Comparison of ENCODE assay signal across 29 mouse cellular contexts in genomic region chr8:111613181-111613580, GRCm38 (mm10). TPM values are rescaled to one million over a fixed set of nuclear protein-coding genes. Genes with fewer than 3 reads are reported as not detected.
DNase-seq lines count a peak whose midpoint lies in the region; ATAC-seq and TF ChIP-seq lines count a peak whose summit lies in the region.
"Had no signal": no experiment of that assay in that cellular context is flagged by ENCODE, and none has a peak within 500 bp of the region (broad histone marks: within the 10 kb centered on the region; RNA-seq: fewer than 3 reads in every experiment).

No protein-coding gene starts in this region.

- no peaks in the 10 kb centered on the region for H3K27me3 ChIP-seq in heart, postnatal 0 days (ENCODE audit: control insufficient read depth, insufficient read depth, low read length)
- no peaks in the 10 kb centered on the region for H3K27me3 ChIP-seq in ES-Bruce4 (ENCODE audit: control insufficient read depth, insufficient read depth, low read length, poor library complexity, severe bottlenecking)
- no peaks in the 10 kb centered on the region for H3K27me3 ChIP-seq in stomach, embryonic 16.5 days (ENCODE audit: control insufficient read depth, insufficient read depth, low read length)
- H3K27me3 ChIP-seq in forebrain, embryonic 10.5 days (ENCODE audit: poor library complexity, severe bottlenecking) = no peaks in the 10 kb centered on the region
- no peaks in the 10 kb centered on the region for H3K27me3 ChIP-seq in midbrain, embryonic 14.5 days (ENCODE audit: control insufficient read depth, insufficient read depth, low read length)
- H3K27me3 ChIP-seq: CH12.LX; embryonic facial prominence, embryonic 12.5 days; forebrain, embryonic 12.5 days; heart, embryonic 15.5 days; limb, embryonic 15.5 days; lung, embryonic 15.5 days; neural tube, embryonic 13.5 days had no signal

- H3K4me2 ChIP-seq in heart, postnatal 0 days (ENCODE audit: low read depth, low read length) = no peak overlapping the region
- H3K4me2 ChIP-seq in stomach, embryonic 16.5 days (ENCODE audit: low read depth, low read length) = no peak overlapping the region
- H3K4me2 ChIP-seq in midbrain, embryonic 14.5 days (ENCODE audit: low read length) = no peak overlapping the region
- H3K4me2 ChIP-seq: embryonic facial prominence, embryonic 12.5 days; forebrain, embryonic 12.5 days; heart, embryonic 15.5 days; hindbrain, embryonic 14.5 days; limb, embryonic 15.5 days; lung, embryonic 15.5 days; neural tube, embryonic 13.5 days had no signal

- TF ChIP-seq EP300 in heart, postnatal 0 days (IDR thresholded peaks at IDR 0.05; ENCODE audit: low read depth) = no peak
- TF ChIP-seq EP300 in ES-Bruce4 (IDR thresholded peaks at IDR 0.05; ENCODE audit: insufficient read depth, low read depth, low read length) = peak; percentile 85

- H3K27ac ChIP-seq in heart, postnatal 0 days (ENCODE audit: low read depth) = 0 out of 2 replicates have a peak overlapping the region, but pooled peaks have one; percentile 25
- H3K27ac ChIP-seq in ES-Bruce4 (ENCODE audit: insufficient read depth, low read length) = peak overlapping the region; percentile 91
- H3K27ac ChIP-seq in stomach, embryonic 16.5 days (ENCODE audit: low read length) = peak overlapping the region; percentile 60; the same call in 1 of the 2 replicates
- H3K27ac ChIP-seq in forebrain, embryonic 10.5 days = no peak overlapping the region
- H3K27ac ChIP-seq in midbrain, embryonic 14.5 days (replicated peaks; ENCODE audit: low read depth, low read length) = no peak overlapping the region
- H3K27ac ChIP-seq: embryonic facial prominence, embryonic 12.5 days; forebrain, embryonic 12.5 days; heart, embryonic 15.5 days; hindbrain, embryonic 14.5 days; limb, embryonic 15.5 days; liver, embryonic 14.5 days; lung, embryonic 15.5 days; neural tube, embryonic 13.5 days had no signal

- TF ChIP-seq CTCF in heart, postnatal 0 days (IDR thresholded peaks at IDR 0.05; ENCODE audit: low read depth) = no peak
- no peak for TF ChIP-seq CTCF in ES-Bruce4 (IDR thresholded peaks at IDR 0.05; ENCODE audit: low read depth, low read length)

- peaks cover 11% of the 10 kb centered on the region for H3K36me3 ChIP-seq in heart, postnatal 0 days (replicated peaks; ENCODE audit: control insufficient read depth, insufficient read depth, low read length)
- no peaks in the 10 kb centered on the region for H3K36me3 ChIP-seq in ES-Bruce4 (ENCODE audit: control insufficient read depth, insufficient read depth, low read length, poor library complexity, severe bottlenecking)
- H3K36me3 ChIP-seq in stomach, embryonic 16.5 days (ENCODE audit: control insufficient read depth, insufficient read depth, low read length) = no peaks in the 10 kb centered on the region
- peaks cover 55% of the 10 kb centered on the region for H3K36me3 ChIP-seq in forebrain, embryonic 10.5 days (replicated peaks)
- H3K36me3 ChIP-seq in midbrain, embryonic 14.5 days (ENCODE audit: control insufficient read depth, insufficient read depth, low read length) = peaks cover 13% of the 10 kb centered on the region; the same call in 1 of the 2 replicates

- no peak for DNase-seq in heart, postnatal 0 days (ENCODE audit: low spot score)
- DNase-seq in heart, adult 8-10 months (ENCODE audit: low spot score) = no peak
- peak; percentile 94 for DNase-seq in ZHBTc4 (ENCODE audit: low read depth, low spot score)
- no peak for DNase-seq in forebrain, embryonic 10.5 days (ENCODE audit: extremely low spot score, low spot score)
- DNase-seq in midbrain, embryonic 14.5 days = no peak
- DNase-seq: adrenal gland, adult 8-10 months; B cell, adult 2 months; cerebellum, adult 11-12 months; cerebellum, postnatal 25 days; heart, postnatal 4 days; kidney, postnatal 25 days; left cerebral cortex, postnatal 4 days; lung, postnatal 4 days; thymus, postnatal 14 days had no signal

- peaks cover 4% of the 10 kb centered on the region; the same call in 1 of the 2 replicates for H3K4me1 ChIP-seq in heart, postnatal 0 days (ENCODE audit: control insufficient read depth, insufficient read depth)
- peaks cover 12% of the 10 kb centered on the region for H3K4me1 ChIP-seq in ES-Bruce4 (ENCODE audit: control insufficient read depth, insufficient read depth, low read length)
- peaks cover 13% of the 10 kb centered on the region for H3K4me1 ChIP-seq in stomach, embryonic 16.5 days (ENCODE audit: control insufficient read depth, insufficient read depth, low read length)
- no peaks in the 10 kb centered on the region for H3K4me1 ChIP-seq in forebrain, embryonic 10.5 days
- 0 out of 2 replicates have a peak, but pooled peaks cover 6% of the 10 kb centered on the region for H3K4me1 ChIP-seq in midbrain, embryonic 14.5 days (ENCODE audit: control insufficient read depth, insufficient read depth, low read length)

- ATAC-seq in heart, postnatal 0 days (ENCODE audit: insufficient read depth, low read depth) = 0 out of 2 replicates have a peak, but pooled peaks have one; percentile 36
- peak; percentile 69 for ATAC-seq in stomach, embryonic 16.5 days (ENCODE audit: insufficient read depth, low FRiP score)
- no peak for ATAC-seq in midbrain, embryonic 14.5 days (ENCODE audit: low FRiP score, low TSS enrichment)
- ATAC-seq: inflammation-experienced regulatory T-cells, adult 6 months; midbrain, embryonic 16.5 days had no signal

- H3K9ac ChIP-seq in heart, postnatal 0 days (replicated peaks; ENCODE audit: low read depth, low read length) = no peak overlapping the region
- H3K9ac ChIP-seq in ES-Bruce4 (ENCODE audit: low read depth, poor library complexity, severe bottlenecking) = no peak overlapping the region
- no peak overlapping the region for H3K9ac ChIP-seq in stomach, embryonic 16.5 days (ENCODE audit: low read length)
- no peak overlapping the region for H3K9ac ChIP-seq in midbrain, embryonic 14.5 days (replicated peaks; ENCODE audit: low read length)
- H3K9ac ChIP-seq: embryonic facial prominence, embryonic 12.5 days; forebrain, embryonic 12.5 days; heart, embryonic 15.5 days; hindbrain, embryonic 14.5 days; limb, embryonic 15.5 days; liver, embryonic 14.5 days; lung, embryonic 15.5 days; neural tube, embryonic 13.5 days had no signal

- WGBS in heart, postnatal 0 days = 73% methylated on average over 5 of the region's 5 CpGs
- 68% methylated on average over 5 of the region's 5 CpGs for WGBS in stomach, embryonic 16.5 days
- 92% methylated on average over 5 of the region's 5 CpGs for WGBS in forebrain, embryonic 10.5 days
- 85% methylated on average over 5 of the region's 5 CpGs for WGBS in midbrain, embryonic 14.5 days

- no peak for TF ChIP-seq POLR2A in ES-Bruce4 (IDR thresholded peaks at IDR 0.05; ENCODE audit: insufficient read depth, low read length)

- no peak overlapping the region for H3K4me3 ChIP-seq in heart, postnatal 0 days (ENCODE audit: low read depth, low read length)
- no peak overlapping the region for H3K4me3 ChIP-seq in ES-Bruce4 (ENCODE audit: low read depth, low read length)
- no peak overlapping the region for H3K4me3 ChIP-seq in stomach, embryonic 16.5 days (replicated peaks; ENCODE audit: low read length)
- H3K4me3 ChIP-seq in forebrain, embryonic 10.5 days = no peak overlapping the region
- H3K4me3 ChIP-seq in midbrain, embryonic 14.5 days (replicated peaks; ENCODE audit: low read depth, low read length) = no peak overlapping the region
- H3K4me3 ChIP-seq: embryonic facial prominence, embryonic 12.5 days; forebrain, embryonic 12.5 days; heart, embryonic 15.5 days; limb, embryonic 15.5 days; lung, embryonic 15.5 days; myocyte; neural tube, embryonic 13.5 days had no signal

- H3K9me3 ChIP-seq in heart, postnatal 0 days (replicated peaks; ENCODE audit: control insufficient read depth, low read length) = no peaks in the 10 kb centered on the region
- no peaks in the 10 kb centered on the region for H3K9me3 ChIP-seq in ES-Bruce4 (replicated peaks; ENCODE audit: control insufficient read depth, insufficient read depth, low read length, poor library complexity, severe bottlenecking)
- H3K9me3 ChIP-seq in stomach, embryonic 16.5 days (replicated peaks; ENCODE audit: control insufficient read depth, low read length) = no peaks in the 10 kb centered on the region
- no peaks in the 10 kb centered on the region for H3K9me3 ChIP-seq in forebrain, embryonic 10.5 days
- no peaks in the 10 kb centered on the region for H3K9me3 ChIP-seq in midbrain, embryonic 14.5 days (ENCODE audit: control insufficient read depth, low read length)
- H3K9me3 ChIP-seq: embryonic facial prominence, embryonic 12.5 days; forebrain, embryonic 12.5 days; heart, embryonic 15.5 days; limb, embryonic 15.5 days; lung, embryonic 15.5 days; neural tube, embryonic 13.5 days had no signal

RNA-seq across cellular contexts. Expression of gene Ldhd, which starts 17.0 kb away (rescaled TPM):
- 2.7 and 4.3 TPM in 2 replicates for total RNA-seq in heart, postnatal 0 days (2014; rRNA removed; ENCODE audit: low replicate concordance)
- 1.3 and 1.5 TPM in 2 replicates for polyA plus RNA-seq in heart, postnatal 0 days (2015; fragmentation: Nextera tagmentation; extraction: Ambion mirVana)
- total RNA-seq in heart, adult 8-10 months (2022) = 10 to 100 TPM; 48.8 to 58.2 (median 54.8) TPM
- 1.1 and 1.7 TPM in 2 replicates for polyA plus RNA-seq in ES-Bruce4 (2011; ENCODE audit: insufficient read depth, insufficient read length, low read depth, missing spikeins)
- 2.9 and 3.4 TPM in 2 replicates for polyA plus RNA-seq in stomach, embryonic 16.5 days (2015; fragmentation: Nextera tagmentation; extraction: Ambion mirVana)
- 0.14 TPM in 1 of 2 replicates, not detected in the other for polyA plus RNA-seq in forebrain, embryonic 10.5 days (2016; fragmentation: Nextera tagmentation; extraction: Ambion mirVana)
- polyA plus RNA-seq in midbrain, embryonic 14.5 days (2014; fragmentation: Nextera tagmentation; extraction: Ambion mirVana) = 0.45 and 0.69 TPM in 2 replicates
- total RNA-seq: granulocyte monocyte progenitor cell, adult 5-6 weeks had no signal

RNA-seq across cellular contexts. Expression of gene Zfp1, which starts 30.0 kb away (rescaled TPM):
- total RNA-seq in heart, postnatal 0 days (2014; rRNA removed; ENCODE audit: low replicate concordance) = 7.5 and 18.3 TPM in 2 replicates
- polyA plus RNA-seq in heart, postnatal 0 days (2015; fragmentation: Nextera tagmentation; extraction: Ambion mirVana) = 11.9 and 12.0 TPM in 2 replicates
- 1 to 10 TPM; 5.6 to 8.6 (median 8.1) TPM for total RNA-seq in heart, adult 8-10 months (2022)
- 21.2 and 22.3 TPM in 2 replicates for polyA plus RNA-seq in ES-Bruce4 (2011; ENCODE audit: insufficient read depth, insufficient read length, low read depth, missing spikeins)
- polyA plus RNA-seq in stomach, embryonic 16.5 days (2015; fragmentation: Nextera tagmentation; extraction: Ambion mirVana) = 19.3 TPM in 2 replicates
- 23.0 and 24.3 TPM in 2 replicates for polyA plus RNA-seq in forebrain, embryonic 10.5 days (2016; fragmentation: Nextera tagmentation; extraction: Ambion mirVana)
- polyA plus RNA-seq in midbrain, embryonic 14.5 days (2014; fragmentation: Nextera tagmentation; extraction: Ambion mirVana) = 27.3 and 33.8 TPM in 2 replicates

Comparison
In these comparisons a context has a peak if more than half of its experiments do, and no peak if none do; other contexts are left out.
1. H3K27ac ChIP-seq: peak in heart, postnatal 0 days (single experiment), ES-Bruce4 (single experiment) and stomach, embryonic 16.5 days (single experiment); none in forebrain, embryonic 10.5 days (single experiment) and midbrain, embryonic 14.5 days (single experiment).